Mouse (Mus musculus) c-Kit-positive CD71-positive TER-119-negative erythroid progenitor cells, embryonic 14.5 days (primary cell): ENCODE results near the gene Ascl1.

Experiments
- DNase-seq: peaks from one replicate; pipeline ENCODE4 v3.0.0-alpha.2; 2013; ENCODE audit warnings: low read depth

Gene Ascl1

DNA sequence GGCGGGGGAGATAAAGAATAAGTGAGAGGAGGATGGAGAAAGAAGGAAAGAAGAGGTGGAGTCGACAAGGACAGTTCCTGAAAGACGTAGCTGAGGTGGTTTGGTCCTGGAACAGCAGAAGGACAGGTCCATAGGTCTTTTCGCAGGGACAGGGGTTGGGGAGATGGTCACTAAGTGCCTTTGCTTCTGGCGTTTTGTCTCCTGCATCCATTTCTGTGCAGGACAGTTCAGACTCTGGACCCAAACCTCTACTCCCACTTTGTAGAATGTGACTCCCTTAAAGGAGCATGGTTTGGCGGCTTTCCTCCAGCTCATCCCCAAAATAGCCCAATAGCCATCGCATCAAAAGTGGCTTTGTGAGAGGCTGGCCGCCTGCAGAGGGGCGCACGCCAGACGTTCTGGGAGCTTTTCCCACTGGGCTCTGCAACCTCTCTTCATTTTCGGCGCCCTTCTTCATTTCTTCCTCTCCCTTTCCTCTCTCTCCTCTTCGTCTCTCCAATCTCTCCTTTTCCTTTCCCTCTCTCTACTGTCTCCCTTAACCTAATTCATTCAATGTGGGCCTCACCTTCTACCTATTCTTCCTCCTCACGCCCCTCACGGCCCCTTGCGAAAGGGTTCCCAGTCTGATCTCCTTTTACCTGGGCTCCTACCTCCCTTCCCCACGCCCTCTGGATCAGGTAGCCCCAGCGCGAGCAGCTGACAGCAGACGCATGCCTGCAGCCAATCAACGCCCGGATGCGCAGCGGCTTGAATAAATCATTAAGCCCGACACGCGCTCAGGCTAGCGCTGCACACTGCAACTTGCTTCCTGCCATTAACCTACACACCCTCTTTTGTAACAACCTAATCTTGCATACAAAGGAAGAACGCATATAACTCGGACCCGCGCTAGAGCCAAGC lies 7.5 kb downstream of the Ascl1 start:
- DNase-seq, result no peak

GRCm38 (mm10) chr10:87484831-87485720 lies 8.4 kb downstream of the Ascl1 start:
- no peak for DNase-seq

- DNase-seq, result no peak
Observed at GRCm38 (mm10) chr10:87477895-87478294, 15.6 kb downstream of the Ascl1 start.

DNA sequence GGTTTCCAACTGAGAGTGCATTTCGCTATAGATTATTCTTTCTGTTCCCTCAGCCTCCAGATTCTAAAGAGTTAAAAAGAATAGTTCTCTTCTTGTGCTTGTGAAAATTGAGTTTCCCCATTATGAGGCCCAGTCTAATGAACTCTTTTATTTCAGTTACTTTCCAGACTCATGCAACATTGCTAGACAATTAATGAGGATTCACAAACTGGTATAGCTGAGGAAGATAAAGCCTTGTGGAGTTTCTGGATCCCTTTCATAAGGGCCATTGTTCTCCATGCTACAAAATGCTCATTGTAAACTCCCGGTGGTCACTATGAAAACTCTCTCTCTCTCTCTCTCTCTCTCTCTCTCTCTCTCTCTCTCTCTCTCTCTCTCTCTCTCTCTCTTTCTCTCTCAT lies 18.5 kb downstream of the Ascl1 start:
- no peak for DNase-seq

- DNase-seq, result no peak
Observed at GRCm38 (mm10) chr10:87473475-87474131, 19.9 kb downstream of the Ascl1 start.

DNA sequence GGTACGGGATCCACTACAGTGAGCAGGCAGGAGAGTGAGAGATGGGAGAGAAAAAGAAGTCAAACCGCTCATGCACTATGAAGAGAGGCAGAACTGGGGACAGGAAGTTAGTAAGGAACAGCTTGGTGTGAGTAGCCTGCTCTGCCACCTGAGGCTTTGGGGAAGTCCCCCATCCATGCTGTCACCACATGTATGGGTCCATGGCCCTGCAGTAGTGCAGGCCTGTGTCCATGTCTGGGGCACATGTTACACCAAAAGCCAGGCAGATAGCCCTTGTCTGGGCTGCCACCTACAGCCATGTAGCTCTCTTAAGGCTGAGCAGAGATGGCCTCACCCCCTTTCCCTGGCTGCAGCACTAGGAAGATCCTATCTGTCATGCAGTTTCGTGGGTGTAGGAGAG lies 42.7 kb downstream of the Ascl1 start:
- DNase-seq, result no peak

GRCm38 (mm10) chr10:87449368-87449767 lies 44.1 kb downstream of the Ascl1 start:
- DNase-seq, result no peak

GRCm38 (mm10) chr10:87448257-87448656 lies 45.2 kb downstream of the Ascl1 start:
- no peak for DNase-seq

GRCm38 (mm10) chr10:87447754-87448095 lies 45.7 kb downstream of the Ascl1 start:
- no peak for DNase-seq

- DNase-seq, result no peak
Observed at GRCm38 (mm10) chr10:87446829-87447753, 46.4 kb downstream of the Ascl1 start.

GRCm38 (mm10) chr10:87446139-87446828 lies 47.2 kb downstream of the Ascl1 start:
- DNase-seq, result no peak
